Mouse (Mus musculus): Measurements from ENCODE around the gene Ptbp2. TPM values are rescaled to one million over a fixed set of nuclear protein-coding genes. Genes with fewer than 3 reads are reported as not detected.

Ptbp2 gene
- total and polyA plus RNA-seq, 3 experiments: 17.7 to 35.9 (median 29.8) TPM

DNA sequence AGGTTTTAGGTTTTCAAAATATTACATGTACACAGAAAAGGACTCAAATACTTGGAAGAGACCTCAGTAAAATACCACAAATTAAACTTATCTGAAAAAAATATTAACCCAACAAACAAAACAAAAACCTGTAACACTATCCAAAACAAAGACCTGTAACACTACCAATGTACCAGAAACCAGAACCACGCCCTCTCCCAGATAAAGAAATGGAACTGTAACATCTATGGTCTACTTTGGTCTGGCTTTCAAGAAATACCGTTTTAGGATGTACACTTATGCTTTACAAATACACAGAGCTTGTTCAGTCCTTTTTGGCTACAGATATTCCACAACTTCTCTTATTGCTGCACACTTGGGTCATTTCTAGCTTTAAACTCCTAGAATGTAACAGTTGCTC lies 35.1 kb downstream of the Ptbp2 start:
- no peaks in the 10 kb centered on the region; the same call in 1 of the 2 replicates for H3K79me2 ChIP-seq (replicated peaks; ENCODE audit: control insufficient read depth, extremely low read depth, insufficient read depth, poor library complexity, severe bottlenecking)
- no peak for TF ChIP-seq MEF2A (IDR thresholded peaks at IDR 0.05; ENCODE audit: borderline replicate concordance, low read depth, low read length)
- no peak for TF ChIP-seq EP300 (IDR thresholded peaks at IDR 0.05; ENCODE audit: low read length)
- no peak for TF ChIP-seq PAX5 (IDR thresholded peaks at IDR 0.05; ENCODE audit: low read length)
- TF ChIP-seq ZKSCAN1 (IDR thresholded peaks at IDR 0.05; ENCODE audit: borderline replicate concordance, low read depth, low read length): no peak
- TF ChIP-seq SMC3 (IDR thresholded peaks at IDR 0.05; ENCODE audit: low read depth, low read length): no peak
- no peak for TF ChIP-seq SIN3A (IDR thresholded peaks at IDR 0.05; ENCODE audit: low read length)
- TF ChIP-seq JUN (IDR thresholded peaks at IDR 0.05; ENCODE audit: insufficient read depth, low read depth, low read length): no peak
- TF ChIP-seq CTCF (conservative IDR thresholded peaks at IDR 0.05 in 1 of 2, IDR thresholded peaks at IDR 0.05 in 1 of 2; ENCODE audit: low read depth in 2 of 2, low read length in 2 of 2): no peak
- TF ChIP-seq UBTF (IDR thresholded peaks at IDR 0.05; ENCODE audit: low read depth, low read length): no peak
- no peak for TF ChIP-seq E2F4 (IDR thresholded peaks at IDR 0.05; ENCODE audit: insufficient replicate concordance, low read depth, low read length)
- no peak for TF ChIP-seq CHD2 (IDR thresholded peaks at IDR 0.05; ENCODE audit: low read length)
- TF ChIP-seq POLR2A (IDR thresholded peaks at IDR 0.05; ENCODE audit: low read depth, low read length): no peak
- no peak for TF ChIP-seq NRF1 (IDR thresholded peaks at IDR 0.05; ENCODE audit: low read depth, low read length)
- TF ChIP-seq POLR2AphosphoS2 (IDR thresholded peaks at IDR 0.05; ENCODE audit: low read depth, low read length): no peak
- TF ChIP-seq ETS1 (conservative IDR thresholded peaks at IDR 0.05; ENCODE audit: low read depth, low read length): no peak
- no peak for TF ChIP-seq MXI1 (IDR thresholded peaks at IDR 0.05; ENCODE audit: low read depth, low read length)
- TF ChIP-seq MAFK (IDR thresholded peaks at IDR 0.05; ENCODE audit: insufficient replicate concordance, low read length): no peak
- TF ChIP-seq HCFC1 (IDR thresholded peaks at IDR 0.05; ENCODE audit: low read depth, low read length): no peak
- in situ Hi-C loops (cut with MboI; ENCODE audit: low pct_ligation_motif_present, low pct_unique_long_range_greater_than_20kb, low sequenced_read_pairs) (no loop called here), dilution Hi-C loops (cut with MboI; ENCODE audit: extremely low pct_ligation_motif_present, extremely low pct_unique_long_range_greater_than_20kb, low sequenced_read_pairs) (no loop called here)
- no peak for DNase-seq (ENCODE audit: extremely low read depth)
- H3K4me3 ChIP-seq (replicated peaks in 1 of 3; ENCODE audit: low read depth in 2 of 3, low read length in 2 of 3, poor library complexity in 1 of 3): no peak overlapping the region
- H3K4me2 ChIP-seq (ENCODE audit: insufficient read depth, low read depth, poor library complexity, severe bottlenecking): no peak overlapping the region
- no peak overlapping the region for H3K9ac ChIP-seq (ENCODE audit: insufficient read depth, low read depth)
- no peaks in the 10 kb centered on the region for H3K4me1 ChIP-seq (ENCODE audit: control insufficient read depth in 1 of 2, insufficient read depth in 2 of 2)
- no peaks in the 10 kb centered on the region for H3K27me3 ChIP-seq (replicated peaks)
- H3K36me3 ChIP-seq (replicated peaks in 1 of 2; ENCODE audit: control insufficient read depth in 1 of 2, insufficient read depth in 1 of 2, low read length in 1 of 2): peaks cover 14 to 42% of the 10 kb centered on the region in 2 experiments
- H3K27ac ChIP-seq (ENCODE audit: insufficient read depth, low read depth): no peak overlapping the region
- H3K9me3 ChIP-seq (replicated peaks; ENCODE audit: low read length): no peaks in the 10 kb centered on the region

DNA sequence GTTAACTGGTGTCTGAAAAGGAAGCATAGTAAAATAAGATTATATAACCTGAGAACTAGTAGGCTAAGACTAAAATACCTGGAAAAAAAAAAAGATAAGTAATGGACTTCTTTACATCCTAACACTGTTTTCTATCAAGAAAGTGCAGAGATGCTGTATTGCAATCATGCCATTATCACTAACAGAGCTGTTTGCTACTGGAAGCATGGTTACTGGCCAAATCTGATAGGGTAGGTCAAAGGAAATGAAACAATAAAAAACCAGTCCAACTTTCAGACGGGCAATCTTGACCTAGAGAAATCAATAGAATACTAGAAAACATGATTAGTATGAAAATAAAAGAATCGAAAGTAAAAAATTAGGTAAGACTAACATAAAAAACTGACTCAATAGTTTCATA lies 37.6 kb downstream of the Ptbp2 start:
- Histone ChIP-seq H3K27ac (ENCODE audit: insufficient read depth, low read depth) (no peak overlapping the region), H3K9ac (ENCODE audit: insufficient read depth, low read depth) (no peak overlapping the region), H3K79me2 (replicated peaks; ENCODE audit: control insufficient read depth, extremely low read depth, insufficient read depth, poor library complexity, severe bottlenecking) (no peaks in the 10 kb centered on the region), H3K9me3 (replicated peaks; ENCODE audit: low read length) (no peaks in the 10 kb centered on the region), H3K4me1 (ENCODE audit: control insufficient read depth in 1 of 2, insufficient read depth in 2 of 2) (no peaks in the 10 kb centered on the region), H3K27me3 (replicated peaks) (no peaks in the 10 kb centered on the region), H3K36me3 (replicated peaks in 1 of 2; ENCODE audit: control insufficient read depth in 1 of 2, insufficient read depth in 1 of 2, low read length in 1 of 2) (peaks cover 16 to 51% of the 10 kb centered on the region in 2 experiments), H3K4me2 (ENCODE audit: insufficient read depth, low read depth, poor library complexity, severe bottlenecking) (no peak overlapping the region), H3K4me3 (replicated peaks in 1 of 3; ENCODE audit: low read depth in 2 of 3, low read length in 2 of 3, poor library complexity in 1 of 3) (no peak overlapping the region)
- in situ Hi-C loops (cut with MboI; ENCODE audit: low pct_ligation_motif_present, low pct_unique_long_range_greater_than_20kb, low sequenced_read_pairs): no loop called here
- dilution Hi-C loops (cut with MboI; ENCODE audit: extremely low pct_ligation_motif_present, extremely low pct_unique_long_range_greater_than_20kb, low sequenced_read_pairs): no loop called here
- TF ChIP-seq SMC3 (IDR thresholded peaks at IDR 0.05; ENCODE audit: low read depth, low read length) (no peak), MYC (IDR thresholded peaks at IDR 0.05; ENCODE audit: low read depth, low read length) (no peak), RCOR1 (conservative IDR thresholded peaks at IDR 0.05; ENCODE audit: low read depth, low read length) (no peak), MAX (IDR thresholded peaks at IDR 0.05; ENCODE audit: low read length) (no peak), ETS1 (conservative IDR thresholded peaks at IDR 0.05; ENCODE audit: low read depth, low read length) (no peak)
- DNase-seq (ENCODE audit: extremely low read depth): no peak

All from CH12.LX (cell line).